Mouse (Mus musculus) right cerebral cortex, postnatal 36 days (tissue): ENCODE measurements around the gene Dnajb6.

ENCODE experiments used
- DNase-seq, 2 experiments: peaks; one replicate each; pipeline ENCODE4 v3.0.0; 2022; ENCODE audit warnings: low spot score in 2 of 2, mixed read lengths in 1 of 2

Gene Dnajb6

GRCm38 (mm10) chr5:29852376-29852775 is 116.9 kb downstream of the Dnajb6 start:
- no peak for DNase-seq

GRCm38 (mm10) chr5:29853035-29853434 is 117.5 kb downstream of the Dnajb6 start:
- DNase-seq, result no peak

GRCm38 (mm10) chr5:29854376-29854775 is 118.9 kb downstream of the Dnajb6 start:
- no peak for DNase-seq

DNA sequence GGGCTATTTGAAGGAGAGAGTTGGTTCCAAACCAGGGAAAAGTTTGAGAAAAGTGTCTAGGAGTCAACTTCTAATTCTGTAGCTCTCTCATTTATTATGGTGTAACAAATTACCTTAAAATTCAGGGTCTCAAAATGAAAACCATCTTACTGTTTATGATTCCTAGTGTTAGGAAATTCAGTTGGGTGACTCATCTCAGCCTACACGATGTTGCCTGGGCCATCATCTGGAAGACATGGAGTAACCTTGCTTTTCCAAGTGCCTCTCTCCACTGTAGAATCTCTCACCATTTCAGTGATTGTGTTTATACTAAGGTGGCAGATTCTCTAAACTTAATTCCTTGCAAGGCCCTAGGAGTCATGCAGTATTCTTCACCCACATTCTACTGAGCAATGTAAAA is 119.5 kb downstream of the Dnajb6 start:
- no peak for DNase-seq

DNA sequence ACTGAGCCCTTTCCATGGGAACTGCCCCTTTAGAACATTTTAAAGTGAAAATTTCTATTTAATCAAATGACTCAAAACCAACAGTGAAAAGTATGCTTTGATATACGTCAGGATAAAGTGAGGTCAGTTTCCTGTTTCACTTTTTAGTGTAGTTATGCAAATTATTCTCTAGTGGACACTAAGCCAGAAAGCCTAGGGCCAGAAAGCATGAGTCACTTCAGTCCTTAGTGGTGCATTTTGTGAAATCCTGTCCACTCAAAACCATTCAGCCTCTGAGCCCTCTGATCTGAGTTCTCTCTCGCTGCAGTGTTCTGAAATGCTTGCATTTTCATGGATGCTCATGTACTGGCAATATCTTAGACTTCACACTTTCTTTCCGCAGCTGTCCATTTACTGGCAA is 126.0 kb downstream of the Dnajb6 start:
- DNase-seq, result no peak

- no peak for DNase-seq
These were observed 126.9 kb downstream of the Dnajb6 start for GRCm38 (mm10) chr5:29862388-29862787.

- no peak for DNase-seq
These were observed 128.8 kb downstream of the Dnajb6 start for GRCm38 (mm10) chr5:29864291-29864737.

- DNase-seq, result no peak
These were observed 129.5 kb downstream of the Dnajb6 start for GRCm38 (mm10) chr5:29864994-29865393.
